Mouse (Mus musculus): ENCODE data around the gene Pfdn5. TPM values are rescaled to one million over a fixed set of nuclear protein-coding genes. Genes with fewer than 3 reads are reported as not detected.

The Pfdn5 gene
- polyA plus RNA-seq, 1 experiment from 2014 or later, result 490 TPM

DNA sequence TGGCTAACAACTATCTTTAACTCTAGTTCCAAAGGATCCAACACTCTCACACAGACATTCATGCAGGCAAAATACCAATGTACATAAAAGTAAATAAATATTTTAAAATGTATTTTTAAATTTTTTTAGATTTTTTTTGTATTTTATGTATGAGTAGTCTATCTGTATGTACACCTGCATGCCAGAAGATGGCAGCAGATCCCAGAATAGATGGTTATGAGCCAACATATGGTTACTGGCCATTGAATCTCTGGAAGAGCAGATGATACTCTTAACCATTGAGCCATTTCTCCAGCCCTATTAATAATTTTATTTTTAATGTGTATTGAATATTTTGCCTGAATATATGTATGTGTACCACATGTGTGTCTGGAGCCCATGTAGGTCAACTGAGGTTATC is 38.5 kb upstream of the Pfdn5 start:
- Histone ChIP-seq H3K9me3 (ENCODE audit: control insufficient read depth, low read length) (no peaks in the 10 kb centered on the region), H3K9ac (ENCODE audit: low read length) (no peak overlapping the region), H3K27me3 (ENCODE audit: control insufficient read depth, insufficient read depth, low read length) (no peaks in the 10 kb centered on the region), H3K4me3 (ENCODE audit: low read depth, low read length) (no peak overlapping the region), H3K4me1 (ENCODE audit: control insufficient read depth, insufficient read depth, low read length) (no peaks in the 10 kb centered on the region), H3K36me3 (ENCODE audit: control insufficient read depth, insufficient read depth, low read length) (peaks cover 2% of the 10 kb centered on the region; the same call in 1 of the 2 replicates), H3K27ac (replicated peaks; ENCODE audit: low read depth, low read length) (no peak overlapping the region), H3K4me2 (ENCODE audit: low read depth, severe bottlenecking) (no peak overlapping the region)
- DNase-seq (ENCODE audit: low spot score), result peak; percentile 47
- ATAC-seq (ENCODE audit: insufficient number of reproducible peaks, low FRiP score, low TSS enrichment, low read depth), result no peak

GRCm38 (mm10) chr15:102295633-102296367 is 30.1 kb upstream of the Pfdn5 start, which contains the start of gene Espl1:
Espl1 (plus strand) TSS chr15:102296266.
- DNase-seq (ENCODE audit: low spot score), result peak; percentile 98
- H3K27ac ChIP-seq (replicated peaks; ENCODE audit: low read depth, low read length), result no peak within 1 kb of the TSS
- 7% methylated on average over 25 of the region's 25 CpGs for WGBS

GRCm38 (mm10) chr15:102296368-102297006 is 29.4 kb upstream of the Pfdn5 start:
- Histone ChIP-seq H3K9ac (ENCODE audit: low read length) (0 out of 2 replicates have a peak overlapping the region, but pooled peaks have one; percentile 28), H3K27me3 (ENCODE audit: control insufficient read depth, insufficient read depth, low read length) (no peaks in the 10 kb centered on the region), H3K4me3 (ENCODE audit: low read depth, low read length) (peak overlapping the region; percentile 61), H3K4me1 (ENCODE audit: control insufficient read depth, insufficient read depth, low read length) (no peaks in the 10 kb centered on the region), H3K27ac (replicated peaks; ENCODE audit: low read depth, low read length) (no peak overlapping the region), H3K36me3 (ENCODE audit: control insufficient read depth, insufficient read depth, low read length) (peaks cover 22% of the 10 kb centered on the region), H3K4me2 (ENCODE audit: low read depth, severe bottlenecking) (peak overlapping the region; percentile 61), H3K9me3 (ENCODE audit: control insufficient read depth, low read length) (no peaks in the 10 kb centered on the region)
- DNase-seq (ENCODE audit: low spot score) (no peak), ATAC-seq (ENCODE audit: insufficient number of reproducible peaks, low FRiP score, low TSS enrichment, low read depth) (peak; percentile 31; the same call in 1 of the 2 replicates)
- 4% methylated on average over 24 of the region's 24 CpGs for WGBS

More at GRCm38 (mm10) chr15:102295633-102296367, 30.1 kb upstream of the Pfdn5 start, which contains the start of gene Espl1:
- peak; percentile 95 for ATAC-seq (ENCODE audit: insufficient number of reproducible peaks, low FRiP score, low TSS enrichment, low read depth)
- Histone ChIP-seq H3K36me3 (ENCODE audit: control insufficient read depth, insufficient read depth, low read length) (peaks cover 18% of the 10 kb centered on the region), H3K4me3 (ENCODE audit: low read depth, low read length) (peak within 1 kb of the TSS; percentile 61), H3K4me1 (ENCODE audit: control insufficient read depth, insufficient read depth, low read length) (no peaks in the 10 kb centered on the region), H3K9me3 (ENCODE audit: control insufficient read depth, low read length) (no peaks in the 10 kb centered on the region), H3K9ac (ENCODE audit: low read length) (0 out of 2 replicates have a peak within 1 kb of the TSS, but pooled peaks have one; percentile 28), H3K4me2 (ENCODE audit: low read depth, severe bottlenecking) (peak within 1 kb of the TSS; percentile 61), H3K27me3 (ENCODE audit: control insufficient read depth, insufficient read depth, low read length) (no peaks in the 10 kb centered on the region)

GRCm38 (mm10) chr15:102302542-102302941 is 23.4 kb upstream of the Pfdn5 start:
- WGBS, result 94% methylated on average over 6 of the region's 6 CpGs
- no peak overlapping the region for H3K4me3 ChIP-seq (ENCODE audit: low read depth, low read length)
- no peak overlapping the region for H3K4me2 ChIP-seq (ENCODE audit: low read depth, severe bottlenecking)
- H3K36me3 ChIP-seq (ENCODE audit: control insufficient read depth, insufficient read depth, low read length), result peaks cover 54% of the 10 kb centered on the region
- H3K4me1 ChIP-seq (ENCODE audit: control insufficient read depth, insufficient read depth, low read length), result no peaks in the 10 kb centered on the region
- H3K9ac ChIP-seq (ENCODE audit: low read length), result no peak overlapping the region
- H3K27ac ChIP-seq (replicated peaks; ENCODE audit: low read depth, low read length), result no peak overlapping the region
- no peaks in the 10 kb centered on the region for H3K9me3 ChIP-seq (ENCODE audit: control insufficient read depth, low read length)
- no peaks in the 10 kb centered on the region for H3K27me3 ChIP-seq (ENCODE audit: control insufficient read depth, insufficient read depth, low read length)
- ATAC-seq (ENCODE audit: insufficient number of reproducible peaks, low FRiP score, low TSS enrichment, low read depth), result no peak
- DNase-seq (ENCODE audit: low spot score), result no peak

DNA sequence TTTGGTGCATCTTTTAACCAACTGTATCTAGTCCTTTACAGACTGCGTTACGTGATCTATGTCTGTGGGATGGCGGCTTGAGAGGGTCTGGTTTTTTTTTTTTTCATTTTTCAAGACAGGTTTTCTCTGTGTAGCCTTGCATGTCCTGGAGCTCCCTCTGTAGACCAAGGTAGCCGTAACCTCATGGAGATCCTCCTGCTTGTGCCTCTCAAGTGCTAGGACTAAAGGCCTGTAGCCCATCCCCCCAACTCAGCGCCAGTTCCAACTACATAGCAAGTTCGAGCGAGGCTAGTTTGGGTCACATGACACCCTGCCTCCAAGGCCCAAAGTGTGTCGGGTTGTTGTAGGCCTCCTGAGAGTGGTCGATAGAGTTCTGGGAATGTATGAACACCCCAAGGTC is 17.2 kb upstream of the Pfdn5 start:
- Histone ChIP-seq H3K36me3 (ENCODE audit: control insufficient read depth, insufficient read depth, low read length) (peaks cover 43% of the 10 kb centered on the region), H3K4me3 (ENCODE audit: low read depth, low read length) (no peak overlapping the region), H3K4me1 (ENCODE audit: control insufficient read depth, insufficient read depth, low read length) (no peaks in the 10 kb centered on the region), H3K9ac (ENCODE audit: low read length) (no peak overlapping the region), H3K27ac (replicated peaks; ENCODE audit: low read depth, low read length) (no peak overlapping the region), H3K27me3 (ENCODE audit: control insufficient read depth, insufficient read depth, low read length) (no peaks in the 10 kb centered on the region), H3K4me2 (ENCODE audit: low read depth, severe bottlenecking) (no peak overlapping the region), H3K9me3 (ENCODE audit: control insufficient read depth, low read length) (no peaks in the 10 kb centered on the region)
- 88% methylated on average over 9 of the region's 9 CpGs for WGBS
- DNase-seq (ENCODE audit: low spot score), result no peak
- no peak for ATAC-seq (ENCODE audit: insufficient number of reproducible peaks, low FRiP score, low TSS enrichment, low read depth)

DNA sequence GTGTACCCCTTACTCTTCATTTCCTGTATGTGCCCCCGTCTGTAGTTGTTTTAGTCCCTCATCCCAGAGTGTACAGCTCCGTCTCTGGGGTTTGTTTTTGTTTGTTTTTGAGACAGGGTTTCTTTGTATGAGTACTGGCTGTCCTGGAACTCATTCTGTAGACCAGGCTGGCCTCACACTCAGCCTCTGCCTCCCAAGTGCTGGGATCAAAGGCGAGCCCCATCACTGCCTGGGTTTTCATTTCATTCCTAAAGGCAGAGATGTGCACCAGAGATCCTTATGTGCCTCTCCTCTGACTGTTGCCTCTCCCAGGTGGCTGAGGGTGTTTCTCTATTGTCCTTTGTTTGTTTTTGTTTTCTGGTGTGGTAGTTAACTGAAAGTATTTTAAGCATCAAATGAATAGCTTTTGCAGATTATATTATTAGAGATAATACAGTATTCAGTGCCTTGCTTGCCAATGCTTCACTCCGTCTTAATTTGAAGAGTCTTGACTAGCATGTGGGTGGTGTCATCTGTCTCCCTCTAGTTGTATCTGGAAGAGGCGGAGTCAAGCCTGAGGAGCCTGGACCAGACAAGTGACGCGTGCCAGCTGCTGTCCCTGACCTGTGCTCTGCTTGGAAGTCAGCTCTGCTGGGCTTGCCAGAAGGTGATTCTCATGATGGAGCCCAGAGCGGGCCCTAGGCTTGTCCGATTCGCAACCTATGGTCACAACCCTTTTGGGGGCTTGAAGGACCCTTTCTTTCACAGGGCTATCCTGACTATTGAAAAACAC is 15.7 kb upstream of the Pfdn5 start:
- Histone ChIP-seq H3K4me2 (ENCODE audit: low read depth, severe bottlenecking) (no peak overlapping the region), H3K4me1 (ENCODE audit: control insufficient read depth, insufficient read depth, low read length) (no peaks in the 10 kb centered on the region), H3K4me3 (ENCODE audit: low read depth, low read length) (no peak overlapping the region), H3K36me3 (ENCODE audit: control insufficient read depth, insufficient read depth, low read length) (peaks cover 38% of the 10 kb centered on the region), H3K27me3 (ENCODE audit: control insufficient read depth, insufficient read depth, low read length) (no peaks in the 10 kb centered on the region), H3K9ac (ENCODE audit: low read length) (no peak overlapping the region), H3K9me3 (ENCODE audit: control insufficient read depth, low read length) (no peaks in the 10 kb centered on the region), H3K27ac (replicated peaks; ENCODE audit: low read depth, low read length) (no peak overlapping the region)
- no peak for ATAC-seq (ENCODE audit: insufficient number of reproducible peaks, low FRiP score, low TSS enrichment, low read depth)
- WGBS, result 80% methylated on average over 10 of the region's 10 CpGs
- no peak for DNase-seq (ENCODE audit: low spot score)

- H3K27ac ChIP-seq (replicated peaks; ENCODE audit: low read depth, low read length), result no peak overlapping the region
- no peak for DNase-seq (ENCODE audit: low spot score)
- no peak for ATAC-seq (ENCODE audit: insufficient number of reproducible peaks, low FRiP score, low TSS enrichment, low read depth)
- H3K36me3 ChIP-seq (ENCODE audit: control insufficient read depth, insufficient read depth, low read length), result peaks cover 34% of the 10 kb centered on the region; the same call in 1 of the 2 replicates
- no peaks in the 10 kb centered on the region for H3K9me3 ChIP-seq (ENCODE audit: control insufficient read depth, low read length)
- no peaks in the 10 kb centered on the region for H3K4me1 ChIP-seq (ENCODE audit: control insufficient read depth, insufficient read depth, low read length)
- no peaks in the 10 kb centered on the region for H3K27me3 ChIP-seq (ENCODE audit: control insufficient read depth, insufficient read depth, low read length)
- no peak overlapping the region for H3K9ac ChIP-seq (ENCODE audit: low read length)
- H3K4me2 ChIP-seq (ENCODE audit: low read depth, severe bottlenecking), result no peak overlapping the region
- no peak overlapping the region for H3K4me3 ChIP-seq (ENCODE audit: low read depth, low read length)
Observed at GRCm38 (mm10) chr15:102311489-102311888, 14.4 kb upstream of the Pfdn5 start.

DNA sequence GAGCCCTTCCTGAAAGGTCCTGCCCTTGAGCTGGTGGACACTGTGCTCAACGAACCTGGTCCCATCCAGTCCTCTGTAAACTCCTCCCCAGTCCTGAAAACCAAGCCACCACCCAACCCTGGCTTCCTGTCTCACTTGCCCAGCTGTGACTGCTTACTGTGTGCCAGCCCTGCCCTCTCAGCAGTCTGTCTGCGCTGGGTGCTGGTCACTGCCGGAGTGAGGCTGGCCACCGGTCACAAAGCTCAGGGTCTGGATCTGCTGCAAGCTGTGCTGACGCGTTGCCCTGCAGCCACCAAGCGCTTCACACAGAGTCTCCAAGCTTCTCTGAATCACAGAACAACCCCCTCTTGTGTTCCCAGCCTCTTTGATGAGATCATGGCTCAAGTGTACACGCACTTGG is 10.6 kb upstream of the Pfdn5 start:
- peaks cover 39% of the 10 kb centered on the region for H3K36me3 ChIP-seq (ENCODE audit: control insufficient read depth, insufficient read depth, low read length)
- 95% methylated on average over 8 of the region's 8 CpGs for WGBS

More for the DNA sequence above, 10.6 kb upstream of the Pfdn5 start:
- no peak for DNase-seq (ENCODE audit: low spot score)
- no peak overlapping the region for H3K27ac ChIP-seq (replicated peaks; ENCODE audit: low read depth, low read length)
- H3K4me1 ChIP-seq (ENCODE audit: control insufficient read depth, insufficient read depth, low read length), result no peaks in the 10 kb centered on the region
- H3K27me3 ChIP-seq (ENCODE audit: control insufficient read depth, insufficient read depth, low read length), result no peaks in the 10 kb centered on the region
- H3K9ac ChIP-seq (ENCODE audit: low read length), result no peak overlapping the region
- H3K4me3 ChIP-seq (ENCODE audit: low read depth, low read length), result no peak overlapping the region
- no peak overlapping the region for H3K4me2 ChIP-seq (ENCODE audit: low read depth, severe bottlenecking)
- no peaks in the 10 kb centered on the region for H3K9me3 ChIP-seq (ENCODE audit: control insufficient read depth, low read length)
- ATAC-seq (ENCODE audit: insufficient number of reproducible peaks, low FRiP score, low TSS enrichment, low read depth), result no peak

Data from limb, embryonic 11.5 days (tissue).